In the genomic region with DNA sequence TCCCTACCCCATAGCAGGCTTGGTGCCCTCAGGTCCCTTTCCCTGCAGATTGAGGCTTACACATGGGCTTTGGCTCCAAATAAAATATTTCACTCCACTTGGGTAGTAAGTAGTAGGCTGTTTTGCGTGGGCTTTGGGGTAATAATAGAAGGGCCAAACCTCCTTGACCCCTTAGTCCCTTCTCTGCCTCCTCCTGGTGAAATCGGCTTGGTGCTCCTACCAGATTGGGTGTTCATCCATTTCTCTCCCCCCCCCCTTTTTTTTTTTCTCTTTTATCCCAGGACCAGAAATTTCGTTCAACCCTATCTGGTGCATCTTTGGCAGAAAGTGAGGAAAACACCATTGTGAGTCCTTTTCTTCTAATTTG, we compare ENCODE assay signal across 8 mouse cellular contexts. TPM values are rescaled to one million over a fixed set of nuclear protein-coding genes. Genes with fewer than 3 reads are reported as not detected.
DNase-seq lines count a peak whose midpoint lies in the region; ATAC-seq and TF ChIP-seq lines count a peak whose summit lies in the region.

No protein-coding gene starts in this region.

- no peak for ATAC-seq in heart, embryonic 15.5 days (replicated peaks; ENCODE audit: insufficient number of reproducible peaks, insufficient read depth, low FRiP score, low read depth)
- ATAC-seq in G1E (ENCODE audit: extremely low read depth, insufficient number of reproducible peaks, low FRiP score, poor library complexity, severe bottlenecking), result no peak
- ATAC-seq in forebrain, embryonic 13.5 days, result no peak

- peaks cover 14% of the 10 kb centered on the region for H3K36me3 ChIP-seq in heart, embryonic 15.5 days
- H3K36me3 ChIP-seq in G1E (replicated peaks), result peaks cover 32% of the 10 kb centered on the region
- H3K36me3 ChIP-seq in forebrain, embryonic 13.5 days (ENCODE audit: poor library complexity, severe bottlenecking), result peaks cover 21% of the 10 kb centered on the region
- peaks cover 7% of the 10 kb centered on the region; the same call in 1 of the 2 replicates for H3K36me3 ChIP-seq in macrophage (ENCODE audit: inconsistent target)

- H3K9ac ChIP-seq in heart, embryonic 15.5 days, result peak overlapping the region; percentile 92
- H3K9ac ChIP-seq in forebrain, embryonic 13.5 days, result peak overlapping the region; percentile 96

- H3K4me1 ChIP-seq in heart, embryonic 15.5 days (replicated peaks), result peaks cover 21% of the 10 kb centered on the region
- H3K4me1 ChIP-seq in G1E (ENCODE audit: insufficient read depth, low read depth, low read length), result peaks cover 28% of the 10 kb centered on the region
- H3K4me1 ChIP-seq in forebrain, embryonic 13.5 days, result peaks cover 28% of the 10 kb centered on the region

- TF ChIP-seq CTCF in G1E (IDR thresholded peaks at IDR 0.05; ENCODE audit: low read depth, low read length), result no peak

- H3K4me3 ChIP-seq in heart, embryonic 15.5 days, result peak overlapping the region; percentile 69
- peak overlapping the region; percentile 87 for H3K4me3 ChIP-seq in G1E (ENCODE audit: low read depth, low read length)
- peak overlapping the region; percentile 87 for H3K4me3 ChIP-seq in forebrain, embryonic 13.5 days
- H3K4me3 ChIP-seq in macrophage (ENCODE audit: inconsistent target), result peak overlapping the region; percentile 86

- DNase-seq in heart, postnatal 4 days, result no peak
- DNase-seq in G1E (ENCODE audit: low spot score), result no peak
- no peak for DNase-seq in right cerebral cortex, postnatal 14 days
- no peak for DNase-seq in spleen, postnatal 4 days (ENCODE audit: low spot score in 2 of 2)
- DNase-seq in ovary, adult 18-20 months (ENCODE audit: low spot score), result no peak

- H3K9me3 ChIP-seq in heart, embryonic 15.5 days (replicated peaks), result no peaks in the 10 kb centered on the region
- H3K9me3 ChIP-seq in G1E (replicated peaks), result no peaks in the 10 kb centered on the region
- no peaks in the 10 kb centered on the region for H3K9me3 ChIP-seq in forebrain, embryonic 13.5 days (replicated peaks)

- peak overlapping the region; percentile 99 for H3K27ac ChIP-seq in heart, embryonic 15.5 days
- peak overlapping the region; percentile 99 for H3K27ac ChIP-seq in forebrain, embryonic 13.5 days
- peak overlapping the region; percentile 68 for H3K27ac ChIP-seq in macrophage

- no peaks in the 10 kb centered on the region for H3K27me3 ChIP-seq in heart, embryonic 15.5 days
- H3K27me3 ChIP-seq in G1E (ENCODE audit: insufficient read depth, low read length), result no peaks in the 10 kb centered on the region
- H3K27me3 ChIP-seq in forebrain, embryonic 13.5 days, result no peaks in the 10 kb centered on the region

- H3K4me2 ChIP-seq in heart, embryonic 15.5 days, result peak overlapping the region; percentile 70
- peak overlapping the region; percentile 62 for H3K4me2 ChIP-seq in forebrain, embryonic 13.5 days

- peaks cover 52% of the 10 kb centered on the region for H3K79me2 ChIP-seq in macrophage (ENCODE audit: inconsistent target)

- 0% methylated on average over 3 of the region's 3 CpGs for WGBS in heart, embryonic 15.5 days
- WGBS in forebrain, embryonic 13.5 days, result 0% methylated on average over 3 of the region's 3 CpGs
- WGBS in macrophage (ENCODE audit: missing documents), result 0% methylated on average over 3 of the region's 3 CpGs

RNA-seq across cellular contexts. Expression of a gene that starts 1.0 kb away (rescaled TPM):
- polyA plus RNA-seq in heart, embryonic 15.5 days (2015; fragmentation: Nextera tagmentation; extraction: Ambion mirVana), result 26.8 and 28.4 TPM in 2 replicates
- total RNA-seq in heart, postnatal 4 days (2021), result 10 to 100 TPM; 41.1 to 48.8 TPM
- total RNA-seq in G1E (2014; fragmentation: Nextera tagmentation), result 118 and 147 TPM in 2 replicates
- 57.3 and 58.1 TPM in 2 replicates for total RNA-seq in G1E (2017)
- polyA plus RNA-seq in G1E (2012), result 0.97 and 2.1 TPM in 2 replicates
- 77.8 and 78.3 TPM in 2 replicates for polyA plus RNA-seq in forebrain, embryonic 13.5 days (2015; fragmentation: Nextera tagmentation; extraction: Ambion mirVana)
- 100 to 1,000 TPM in 20 of 26 experiments, 10 to 100 TPM in 6; 64.0 to 199 (median 135) TPM for total RNA-seq in macrophage (2018; cell fraction: chromatin; rRNA removed)
- 10 to 100 TPM; 12.1 to 32.2 (median 20.3) TPM for total RNA-seq in macrophage (2018; cell fraction: cytosol; rRNA removed)
- total RNA-seq in macrophage (2018; cell fraction: nucleus; rRNA removed), result 100 to 1,000 TPM in 5 of 26 experiments, 10 to 100 TPM in 21; 22.0 to 124 (median 65.2) TPM
- polyA plus RNA-seq in macrophage (2018), result 17.9 to 26.5 TPM (median 24.2 TPM) in 3 replicates
